Mouse (Mus musculus) liver, postnatal 0 days (tissue): Measurements from ENCODE around the gene Camkk2.

ENCODE experiments used
- CTCF ChIP-seq: sonication (generic); IDR thresholded peaks from 2 replicates; pipeline ENCODE4 v1.5.1; 2016; ENCODE audit warnings: antibody characterized with exemption, low read depth
- EP300 ChIP-seq: IDR thresholded peaks from 2 replicates; pipeline ENCODE4 v1.6.1; 2016; ENCODE audit warnings: antibody characterized with exemption, low read depth, mild to moderate bottlenecking

DNA sequence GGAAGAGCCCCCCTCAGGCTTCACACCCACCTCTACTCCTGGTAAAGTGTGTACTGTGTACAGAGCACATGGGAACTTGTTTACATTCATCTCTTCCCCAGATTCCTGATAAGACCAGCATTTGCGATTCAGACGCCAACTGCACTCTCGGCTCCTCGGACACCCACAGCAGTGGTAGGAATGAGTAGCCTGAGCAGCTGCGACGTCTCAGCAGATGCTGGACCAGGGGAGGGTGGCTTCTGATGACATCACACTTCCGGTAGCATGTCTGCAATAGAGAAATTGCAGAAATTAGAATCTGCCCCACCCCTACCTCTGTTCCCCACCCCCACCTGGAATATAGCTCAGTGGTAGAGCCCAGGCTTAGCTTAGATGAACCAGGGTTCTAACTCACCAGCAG is 60.8 kb downstream of the Camkk2 start:
- TF ChIP-seq CTCF (no peak), EP300 (no peak)
